Mouse (Mus musculus) C2C12 (cell line): Measurements from ENCODE around the gene Tet2.

Experiments used
- CTCF ChIP-seq: IDR thresholded peaks from one replicate; pipeline ENCODE4 v1.5.1; 2011; ENCODE audit not compliant: control insufficient read depth, insufficient read depth, insufficient read length
- MAX ChIP-seq: IDR thresholded peaks from one replicate; pipeline ENCODE4 v1.6.1; 2011; ENCODE audit warnings: mild to moderate bottlenecking, control low read depth
- MYOD1 ChIP-seq: IDR thresholded peaks from one replicate; pipeline ENCODE4 v1.6.1; 2011; ENCODE audit warnings: low read depth; ENCODE audit not compliant: control insufficient read depth, insufficient read length
- USF1 ChIP-seq: IDR thresholded peaks from one replicate; pipeline ENCODE4 v1.6.1; 2011; ENCODE audit warnings: low read depth, mild to moderate bottlenecking, control low read depth, moderate library complexity

DNA sequence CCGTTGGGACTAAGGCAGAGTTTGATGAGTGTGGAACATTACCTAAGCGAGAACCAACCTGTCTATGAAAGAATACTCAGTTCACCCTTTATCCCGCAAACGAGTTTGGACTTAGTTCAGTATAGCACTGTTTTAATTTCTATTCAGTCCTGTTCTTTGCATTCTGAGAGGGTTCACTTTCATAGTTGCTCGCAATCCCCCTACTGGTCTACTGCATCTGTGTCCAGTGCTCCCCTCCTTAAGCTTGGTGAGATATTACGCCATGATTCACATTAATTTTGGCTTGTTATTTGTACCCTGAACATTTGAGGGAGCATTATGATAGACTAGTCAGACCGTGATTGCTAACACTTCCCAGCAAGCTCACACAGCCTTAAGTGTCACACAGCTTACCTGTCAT is 76.1 kb downstream of the Tet2 start:
- TF ChIP-seq CTCF: no peak
- no peak for TF ChIP-seq USF1
- TF ChIP-seq MAX: no peak
- TF ChIP-seq MYOD1: no peak
